Mouse (Mus musculus) subcutaneous adipose tissue, adult 2 months (tissue): Measurements from ENCODE around the gene Slc4a5. TPM values are rescaled to one million over a fixed set of nuclear protein-coding genes. Genes with fewer than 3 reads are reported as not detected.

ENCODE experiments used
- polyA plus RNA-seq: library from polyadenylated mRNA; depleted of rRNA; stranded (reverse); fragments of >200 nt; gene quantifications from 2 replicates; pipeline ENCODE4 v1.2.3, GENCODE M21; 2012; ENCODE audit warnings: low replicate concordance; rRNA removed

Gene Slc4a5
- 0.05 and 0.11 TPM in 2 replicates for polyA plus RNA-seq

DNA sequence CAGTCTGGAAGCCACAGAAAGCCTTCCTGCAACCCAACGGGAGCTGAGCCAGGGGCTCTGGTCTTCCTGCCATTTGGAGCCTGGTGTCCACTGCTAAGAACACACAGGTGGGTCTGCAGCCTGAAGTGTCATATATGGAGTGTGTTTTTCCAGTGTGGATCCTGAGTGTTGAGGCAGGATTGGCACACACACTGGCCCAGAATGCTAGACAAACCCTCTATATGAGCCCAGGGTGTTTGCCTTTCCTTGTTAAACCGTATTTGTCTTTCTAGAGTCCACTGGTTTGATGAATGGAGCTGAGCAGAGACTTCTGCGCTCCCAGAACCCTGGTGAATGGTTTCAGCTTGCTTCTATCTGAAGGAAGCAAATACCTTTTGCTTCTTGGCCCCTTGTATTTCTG, at the start of gene Slc4a5:
Slc4a5 (plus strand) TSS at position 15 of the 400 bp plus-strand sequence.

DNA sequence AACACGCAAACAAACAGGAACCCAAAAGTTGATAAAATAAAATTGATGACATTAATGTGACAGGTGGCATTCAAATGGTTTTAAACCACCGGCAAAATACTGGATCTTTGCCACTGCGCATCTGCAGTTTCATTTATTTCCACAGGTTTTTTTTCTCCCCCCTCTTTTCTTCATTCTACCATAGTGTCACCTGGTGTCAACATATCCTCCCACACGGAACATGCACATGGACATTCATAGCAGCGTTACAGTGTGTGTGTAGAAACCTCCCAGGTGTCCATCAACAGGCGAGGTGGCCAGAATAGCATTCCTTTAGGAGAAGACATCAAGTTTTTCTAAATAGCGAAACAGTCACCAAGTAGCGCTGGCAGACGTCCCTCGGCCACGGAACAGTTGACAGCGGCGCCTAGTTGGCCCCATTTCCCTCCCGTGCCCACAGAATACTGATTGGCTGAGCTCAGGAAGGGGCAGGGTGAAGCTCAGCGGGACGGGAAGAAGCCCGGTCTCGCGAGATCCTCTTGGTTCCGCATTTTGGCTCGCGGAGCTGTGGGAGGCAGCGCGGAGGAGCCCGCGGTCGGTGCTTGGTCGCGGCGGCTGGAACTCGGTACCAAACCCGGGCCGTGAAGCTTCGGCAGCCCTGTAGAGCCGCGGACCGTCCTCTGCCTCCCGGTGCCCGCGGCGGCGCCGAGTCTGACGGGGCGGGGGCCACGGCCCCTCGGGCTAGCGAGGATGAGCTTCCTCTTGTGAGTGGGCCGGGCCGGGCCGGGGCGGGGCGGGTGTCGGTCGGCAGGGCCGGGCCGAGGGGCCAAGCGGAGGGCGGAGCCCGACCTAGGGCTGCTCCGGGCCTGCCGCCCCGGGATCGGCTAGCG, 106.1 kb downstream of the Slc4a5 start, which contains the start of the genes Mthfd2 and Mob1a:
Mthfd2 (minus strand) TSS at position 384 of the 869 bp plus-strand sequence.
Mob1a (plus strand) TSS at position 492 of the 869 bp plus-strand sequence.

DNA sequence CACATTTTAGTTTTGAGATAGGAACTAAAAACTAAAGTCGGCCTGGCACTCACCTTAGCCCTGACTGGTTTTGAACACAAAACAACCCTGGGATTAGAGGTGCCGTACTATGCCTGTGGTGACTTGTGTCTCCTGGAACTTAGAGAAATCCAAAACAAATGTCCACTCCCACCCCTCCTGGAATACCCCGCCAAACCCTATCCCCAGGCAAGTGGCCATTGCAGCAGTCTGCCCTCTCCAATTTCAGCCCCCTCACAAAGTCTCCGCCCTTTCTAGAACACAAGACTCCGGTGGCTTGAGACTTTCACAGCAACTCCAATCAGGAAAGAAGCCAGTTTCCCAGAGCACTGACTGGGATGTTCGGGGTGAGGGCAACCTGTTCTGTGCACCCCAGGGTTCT, 129.2 kb downstream of the Slc4a5 start, which contains the start of gene Bola3:
Bola3 (plus strand) TSS at position 275 of the 400 bp plus-strand sequence.

Other genes starting within 250 kb of the Slc4a5 start
- gene Dok1, start 186.4 kb upstream of the Slc4a5 start, polyA plus RNA-seq, result 11.2 and 13.9 TPM in 2 replicates
- gene Loxl3, start 185.7 kb upstream of the Slc4a5 start, polyA plus RNA-seq, result 10.1 and 23.6 TPM in 2 replicates
- 309 and 367 TPM in 2 replicates for gene Aup1, start 165.3 kb upstream of the Slc4a5 start, polyA plus RNA-seq
- 57.1 and 73.9 TPM in 2 replicates for gene Htra2, start 164.6 kb upstream of the Slc4a5 start, polyA plus RNA-seq
- gene Dqx1, start 162.0 kb upstream of the Slc4a5 start, polyA plus RNA-seq, result 1.7 and 2.6 TPM in 2 replicates
- not detected in 2 replicates for gene Tlx2, start 149.5 kb upstream of the Slc4a5 start, polyA plus RNA-seq
- gene Pcgf1, start 142.0 kb upstream of the Slc4a5 start, polyA plus RNA-seq, result 21.1 and 28.1 TPM in 2 replicates
- gene Lbx2, start 133.5 kb upstream of the Slc4a5 start, polyA plus RNA-seq, result 2.4 and 3.2 TPM in 2 replicates
- 4.7 and 10.3 TPM in 2 replicates for gene Ccdc142, start 118.2 kb upstream of the Slc4a5 start, polyA plus RNA-seq
- gene Gm42688, start 118.2 kb upstream of the Slc4a5 start, polyA plus RNA-seq, result 4.1 and 7.8 TPM in 2 replicates
- 76.4 and 94.6 TPM in 2 replicates for gene Mrpl53, start 110.8 kb upstream of the Slc4a5 start, polyA plus RNA-seq
- 27.7 and 77.1 TPM in 2 replicates for gene Mogs, start 104.3 kb upstream of the Slc4a5 start, polyA plus RNA-seq
- 165 and 170 TPM in 2 replicates for gene Wbp1, start 98.3 kb upstream of the Slc4a5 start, polyA plus RNA-seq
- 13.5 and 28.2 TPM in 2 replicates for gene Ino80b, start 94.4 kb upstream of the Slc4a5 start, polyA plus RNA-seq
- gene Rtkn, start 84.4 kb upstream of the Slc4a5 start, polyA plus RNA-seq, result 19.8 and 52.2 TPM in 2 replicates
- gene Wdr54, start 63.4 kb upstream of the Slc4a5 start, polyA plus RNA-seq, result 1.1 and 6.5 TPM in 2 replicates
- 0.11 and 0.48 TPM in 2 replicates for gene 1700003E16Rik, start 63.4 kb upstream of the Slc4a5 start, polyA plus RNA-seq
- 126 and 138 TPM in 2 replicates for gene Dctn1, start 53.9 kb upstream of the Slc4a5 start, polyA plus RNA-seq
- gene Mthfd2, start 106.1 kb downstream of the Slc4a5 start, polyA plus RNA-seq, result 3.6 and 9.0 TPM in 2 replicates
- gene Mob1a, start 106.2 kb downstream of the Slc4a5 start, polyA plus RNA-seq, result 34.8 and 47.1 TPM in 2 replicates
- 19.9 and 37.7 TPM in 2 replicates for gene Bola3, start 129.3 kb downstream of the Slc4a5 start, polyA plus RNA-seq
- gene Tet3, start 239.3 kb downstream of the Slc4a5 start, polyA plus RNA-seq, result 9.5 and 16.1 TPM in 2 replicates